Mouse (Mus musculus): ENCODE results near the gene Nup153.

Gene Nup153

GRCm38 (mm10) chr13:46727837-46728268 is at the start of gene Nup153:
Gene Nup153, minus strand, starts transcription at chr13:46727940.
- peak; percentile 100 for DNase-seq (ENCODE audit: low spot score)

- no peak for DNase-seq (ENCODE audit: low spot score)
Measured at GRCm38 (mm10) chr13:46777461-46777860, 49.7 kb upstream of the Nup153 start.

GRCm38 (mm10) chr13:46776636-46777305 is 49.0 kb upstream of the Nup153 start:
- no peak for DNase-seq (ENCODE audit: low spot score)

- DNase-seq (ENCODE audit: low spot score) = no peak
Measured at GRCm38 (mm10) chr13:46774998-46775397, 47.3 kb upstream of the Nup153 start.

GRCm38 (mm10) chr13:46772581-46772980 is 44.8 kb upstream of the Nup153 start:
- DNase-seq (ENCODE audit: low spot score) = no peak

GRCm38 (mm10) chr13:46765361-46765760 is 37.6 kb upstream of the Nup153 start:
- no peak for DNase-seq (ENCODE audit: low spot score)

GRCm38 (mm10) chr13:46763210-46763609 is 35.5 kb upstream of the Nup153 start:
- DNase-seq (ENCODE audit: low spot score) = no peak

- DNase-seq (ENCODE audit: low spot score) = no peak
Measured at GRCm38 (mm10) chr13:46760921-46761320, 33.2 kb upstream of the Nup153 start.

GRCm38 (mm10) chr13:46759281-46759809 is 31.6 kb upstream of the Nup153 start:
- no peak for DNase-seq (ENCODE audit: low spot score)

- no peak for DNase-seq (ENCODE audit: low spot score)
Measured at GRCm38 (mm10) chr13:46758627-46759026, 30.9 kb upstream of the Nup153 start.

GRCm38 (mm10) chr13:46757946-46758345 is 30.2 kb upstream of the Nup153 start:
- no peak for DNase-seq (ENCODE audit: low spot score)

- DNase-seq (ENCODE audit: low spot score) = no peak
Measured at GRCm38 (mm10) chr13:46753294-46753693, 25.6 kb upstream of the Nup153 start.

GRCm38 (mm10) chr13:46752566-46753229 is 25.0 kb upstream of the Nup153 start:
- no peak for DNase-seq (ENCODE audit: low spot score)

GRCm38 (mm10) chr13:46748138-46748873 is 20.6 kb upstream of the Nup153 start:
- DNase-seq (ENCODE audit: low spot score) = no peak

- no peak for DNase-seq (ENCODE audit: low spot score)
Measured at GRCm38 (mm10) chr13:46743821-46744220, 16.1 kb upstream of the Nup153 start.

- no peak for DNase-seq (ENCODE audit: low spot score)
Measured at GRCm38 (mm10) chr13:46742367-46742766, 14.6 kb upstream of the Nup153 start.

- DNase-seq (ENCODE audit: low spot score) = no peak
Measured at GRCm38 (mm10) chr13:46739426-46739825, 11.7 kb upstream of the Nup153 start.

GRCm38 (mm10) chr13:46737482-46737881 is 9.7 kb upstream of the Nup153 start:
- DNase-seq (ENCODE audit: low spot score) = no peak

GRCm38 (mm10) chr13:46736479-46736865 is 8.7 kb upstream of the Nup153 start:
- peak; percentile 13 for DNase-seq (ENCODE audit: low spot score)

- peak; percentile 58 for DNase-seq (ENCODE audit: low spot score)
Measured at GRCm38 (mm10) chr13:46735808-46736478, 8.2 kb upstream of the Nup153 start.

- DNase-seq (ENCODE audit: low spot score) = no peak
Measured at GRCm38 (mm10) chr13:46735219-46735807, 7.6 kb upstream of the Nup153 start.

- no peak for DNase-seq (ENCODE audit: low spot score)
Measured at GRCm38 (mm10) chr13:46729998-46730397, 2.3 kb upstream of the Nup153 start.

All from ovary, postnatal 36 days (tissue).